Mouse (Mus musculus) urinary bladder, postnatal 14 days (tissue): ENCODE data around the gene Fgf11.

Experiments used
- DNase-seq: peaks from one replicate; pipeline ENCODE4 v3.0.0; 2021; ENCODE audit warnings: low spot score

Fgf11 gene

GRCm38 (mm10) chr11:69784793-69785272 lies 16.8 kb downstream of the Fgf11 start:
- no peak for DNase-seq

DNA sequence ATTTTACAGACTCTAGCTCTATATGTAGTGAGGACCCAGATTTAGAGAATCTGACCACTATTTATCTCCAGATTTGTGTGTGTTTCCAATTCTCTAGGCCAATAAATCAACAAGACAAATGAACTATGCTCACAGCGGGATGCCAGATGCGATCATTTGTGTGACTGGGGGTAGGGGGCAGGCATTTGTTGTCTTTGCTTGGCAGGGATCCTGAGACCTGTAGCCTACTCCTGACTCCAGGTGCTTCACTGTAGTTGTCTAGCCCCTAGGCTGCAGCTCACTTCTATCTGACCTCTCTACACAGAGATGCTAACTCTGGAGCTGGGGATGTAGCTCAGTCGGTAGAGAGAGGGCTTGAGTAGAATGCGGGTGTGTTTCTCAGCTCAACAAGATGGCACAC lies 19.8 kb downstream of the Fgf11 start:
- no peak for DNase-seq

- no peak for DNase-seq
These were observed 22.7 kb downstream of the Fgf11 start for GRCm38 (mm10) chr11:69778985-69779384.

GRCm38 (mm10) chr11:69778258-69778982 lies 23.2 kb downstream of the Fgf11 start:
- no peak for DNase-seq

- DNase-seq, result no peak
These were observed 24.0 kb downstream of the Fgf11 start for GRCm38 (mm10) chr11:69777504-69778257.

GRCm38 (mm10) chr11:69776488-69776887 lies 25.2 kb downstream of the Fgf11 start:
- DNase-seq, result no peak

DNA sequence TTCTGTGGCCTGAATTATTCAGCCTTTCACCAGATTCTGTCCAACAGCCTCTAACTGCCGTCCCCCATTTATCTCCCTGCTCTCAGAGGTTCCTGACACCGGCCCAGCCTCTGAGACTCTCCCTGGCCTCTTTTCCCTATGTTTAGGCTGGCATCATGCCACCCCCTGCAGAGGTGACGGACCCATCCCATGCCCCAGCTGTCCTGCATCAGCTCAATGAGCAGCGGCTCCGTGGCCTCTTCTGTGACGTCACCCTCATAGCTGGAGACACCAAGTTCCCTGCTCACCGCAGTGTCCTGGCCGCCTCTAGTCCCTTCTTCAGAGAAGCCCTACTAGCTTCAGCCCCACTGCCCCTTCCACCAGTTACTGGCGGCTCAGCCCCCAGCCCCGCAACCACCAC lies 25.9 kb downstream of the Fgf11 start:
- DNase-seq, result no peak

GRCm38 (mm10) chr11:69774961-69775360 lies 26.7 kb downstream of the Fgf11 start:
- no peak for DNase-seq

GRCm38 (mm10) chr11:69767625-69767909 lies 34.1 kb downstream of the Fgf11 start:
- peak; percentile 25 for DNase-seq

DNA sequence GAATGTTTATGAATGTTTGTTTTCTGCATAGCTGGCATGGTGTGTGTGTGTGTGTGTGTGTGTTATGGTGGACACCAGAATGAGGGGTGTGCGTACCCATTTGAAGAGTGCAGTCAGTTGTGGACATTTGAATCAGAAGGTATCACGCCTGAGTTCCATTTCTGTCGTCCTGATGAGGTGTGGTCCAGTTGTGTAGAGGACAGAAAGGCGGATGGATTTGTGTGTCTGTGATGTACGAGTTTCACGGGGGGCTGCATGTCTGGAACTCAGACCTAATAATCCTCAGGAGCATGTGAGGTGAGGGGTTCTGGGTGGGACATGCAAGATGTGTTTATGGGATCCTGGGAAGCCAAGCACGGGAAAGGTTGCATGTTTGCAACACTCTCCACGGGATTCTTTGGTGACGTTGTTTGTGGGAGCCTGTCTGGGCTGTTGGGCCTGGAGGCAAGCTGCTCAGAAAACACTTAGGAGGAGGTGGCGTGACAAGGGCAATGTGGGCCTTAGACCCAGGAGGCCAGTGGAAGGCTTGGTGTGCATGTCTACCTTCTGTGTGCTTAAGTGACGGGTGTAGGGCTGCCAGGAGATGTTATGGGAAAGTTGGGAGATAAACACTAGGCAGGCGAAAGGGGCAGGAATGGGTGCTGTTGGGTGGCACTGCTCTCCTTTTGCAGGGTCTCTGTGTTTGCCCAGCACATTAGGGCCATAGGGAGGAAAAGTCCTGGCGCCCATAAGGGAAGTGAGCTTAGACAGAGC lies 34.6 kb downstream of the Fgf11 start:
- DNase-seq, result peak; percentile 11

DNA sequence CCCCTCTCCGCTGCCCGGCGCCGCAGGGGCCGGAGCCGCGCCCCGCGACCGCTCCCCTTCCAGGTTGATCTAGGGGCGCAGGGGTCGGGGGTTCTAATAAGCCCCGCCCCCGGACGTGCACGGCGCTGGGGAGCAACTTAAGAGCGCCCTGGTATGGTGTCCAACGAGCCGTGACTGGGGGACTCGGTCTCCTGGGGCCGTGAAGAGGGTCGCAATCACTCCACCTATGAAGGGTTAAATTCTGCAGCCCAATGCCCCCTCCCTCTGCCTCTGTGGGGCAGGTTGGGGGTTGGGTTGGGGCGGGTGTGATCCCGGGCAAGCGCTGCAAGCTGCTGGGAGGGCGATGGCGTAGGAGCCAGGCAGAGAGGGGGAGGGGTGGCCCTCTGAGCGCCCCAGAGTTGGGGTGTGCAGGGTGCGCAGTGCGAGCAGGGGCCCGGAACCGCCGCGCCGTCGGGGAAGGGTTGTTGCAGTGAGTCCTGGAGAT lies 35.5 kb downstream of the Fgf11 start:
- peak; percentile 81 for DNase-seq

GRCm38 (mm10) chr11:69765221-69766125 lies 36.2 kb downstream of the Fgf11 start, which contains the start of gene Zbtb4:
Zbtb4 (plus strand) TSS chr11:69765912.
- DNase-seq, result peak; percentile 31

DNA sequence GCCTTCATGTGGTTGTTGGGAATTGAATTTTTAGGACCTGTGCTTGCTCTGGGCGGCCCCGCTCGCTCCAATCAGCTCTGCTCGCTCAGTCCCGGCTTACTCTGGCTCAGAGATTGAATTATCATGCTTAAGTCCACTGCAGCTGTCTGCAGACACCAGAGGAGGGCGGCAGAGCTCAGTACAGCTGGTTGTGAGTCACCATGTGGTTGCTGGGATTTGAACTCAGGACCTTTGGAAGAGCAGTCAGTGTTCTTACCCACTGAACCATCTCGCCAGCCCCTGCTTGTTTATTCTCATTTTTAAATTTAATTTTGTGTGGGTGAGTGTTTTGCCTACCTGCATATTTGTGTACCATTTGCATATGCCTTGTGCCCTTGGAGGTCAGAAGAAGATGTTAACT lies 38.1 kb downstream of the Fgf11 start:
- DNase-seq, result no peak

DNA sequence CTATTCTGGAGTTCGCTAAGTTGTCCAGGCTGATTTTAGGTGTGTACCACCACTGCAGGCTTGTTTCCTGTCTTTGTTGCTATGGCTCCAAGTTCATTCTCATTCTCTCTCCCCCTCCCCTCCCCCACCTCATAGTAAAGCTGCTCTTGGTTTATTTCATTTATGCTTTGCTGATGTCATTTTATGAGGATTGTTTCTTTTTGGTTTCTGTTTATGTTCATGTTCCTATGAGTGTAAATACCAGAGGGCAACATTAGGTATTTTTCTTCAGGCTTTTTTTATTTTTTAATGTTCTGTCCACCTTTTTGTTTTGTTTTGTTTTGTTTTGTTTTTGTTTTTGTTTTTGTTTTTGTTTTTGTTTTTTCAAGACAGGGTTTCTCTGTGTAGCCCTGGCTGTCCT lies 39.8 kb downstream of the Fgf11 start, which contains the start of gene Slc35g3:
TSS of gene Slc35g3 (minus strand) at position 101 of the 400 bp plus-strand sequence.
- DNase-seq, result no peak

- DNase-seq, result no peak
These were observed 40.8 kb downstream of the Fgf11 start for GRCm38 (mm10) chr11:69760901-69761200.

- DNase-seq, result no peak
These were observed 41.3 kb downstream of the Fgf11 start for GRCm38 (mm10) chr11:69760160-69760900.

- DNase-seq, result peak; percentile 88
These were observed 42.5 kb downstream of the Fgf11 start for GRCm38 (mm10) chr11:69758971-69759721.

DNA sequence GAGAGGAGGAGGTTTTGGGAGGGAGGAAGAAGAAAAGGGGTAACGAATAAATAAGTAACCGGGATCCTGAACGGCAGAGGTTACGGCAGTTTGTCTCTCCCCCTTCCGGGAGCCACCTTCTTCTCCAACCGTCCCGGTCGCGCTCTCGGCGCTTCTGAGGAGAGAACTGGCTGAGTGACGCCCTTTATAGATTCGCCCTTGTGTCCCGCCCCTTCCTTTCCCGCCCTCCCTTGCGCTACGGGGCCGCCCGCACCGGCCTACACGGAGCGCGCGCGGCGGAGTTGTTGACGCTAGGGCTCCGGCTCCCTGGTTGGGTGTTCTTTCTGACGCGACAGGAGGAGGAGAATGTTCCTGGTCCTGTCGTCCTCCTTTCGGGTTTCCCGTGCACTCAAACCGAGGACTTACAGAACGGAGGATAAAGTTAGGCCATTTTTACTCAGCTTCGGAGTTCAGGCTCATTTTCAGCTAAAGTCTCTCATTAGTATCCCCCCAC lies 43.1 kb downstream of the Fgf11 start, which contains the start of gene Polr2a:
TSS of gene Polr2a (minus strand) at position 160 of the 493 bp plus-strand sequence.
- peak; percentile 96 for DNase-seq

DNA sequence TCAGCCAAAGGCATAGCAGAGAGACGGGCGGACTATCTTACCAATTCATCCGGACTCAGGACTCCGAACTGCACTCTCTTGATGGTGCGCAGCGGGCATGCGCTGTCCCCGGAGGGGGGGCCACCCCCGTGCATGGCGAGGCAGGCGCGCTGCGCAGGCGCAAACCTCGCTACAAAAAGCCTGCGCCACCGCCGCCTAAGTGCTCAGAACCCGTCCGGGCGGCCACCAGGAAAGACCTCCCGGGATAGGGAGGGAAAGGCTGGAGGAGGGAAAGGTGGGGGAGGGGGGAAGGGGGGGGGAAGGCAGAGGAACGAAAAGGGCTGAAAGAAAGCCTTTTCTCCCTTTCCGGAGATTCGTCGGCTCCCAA lies 43.6 kb downstream of the Fgf11 start:
- peak; percentile 96 for DNase-seq
